ENCODE assay signal across 1 mouse cellular context in the genomic region with DNA sequence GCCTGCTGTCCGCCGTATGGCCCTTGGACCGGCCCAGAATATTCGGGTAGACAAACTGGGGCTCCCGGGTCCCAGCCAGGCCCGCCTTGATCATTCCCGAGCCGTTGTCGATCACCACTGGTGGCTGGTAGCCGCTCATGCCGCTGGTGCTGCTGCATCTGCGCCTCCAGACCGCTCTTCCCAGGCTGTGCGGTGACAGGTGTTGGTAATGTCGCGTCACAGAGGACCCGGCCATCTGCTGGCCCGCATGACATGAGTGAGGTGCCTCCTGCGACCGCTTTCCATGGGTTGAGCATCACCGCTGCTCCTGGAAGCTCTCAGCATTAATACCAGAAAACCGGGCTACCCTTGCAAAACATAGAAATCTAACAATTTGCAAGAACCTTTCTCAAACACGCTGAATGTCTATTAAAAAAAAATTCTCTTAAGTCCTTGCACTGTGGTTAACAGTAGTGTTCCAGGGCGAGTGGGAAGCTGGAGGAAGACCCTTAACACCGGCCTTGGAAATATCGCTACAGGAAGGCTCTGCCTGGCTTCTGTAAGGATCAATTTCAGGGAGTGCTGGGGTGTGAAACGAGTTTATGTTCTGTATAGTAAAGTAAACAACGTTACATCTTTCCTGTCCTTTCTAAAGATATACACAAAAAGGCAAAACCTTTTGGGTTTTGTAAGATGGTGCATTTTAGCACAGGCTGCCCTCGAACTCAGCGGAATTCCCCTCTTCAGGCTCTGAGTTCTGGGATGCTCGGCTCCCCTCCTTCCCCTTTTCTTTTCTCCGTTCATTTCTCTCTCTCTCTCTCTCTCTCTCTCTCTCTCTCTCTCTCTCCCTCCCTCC.
TF ChIP-seq lines count a peak whose summit lies in the region.

A gene (minus strand): TSS at position 229 of the 835 bp plus-strand sequence.

TF ChIP-seq in MEL, 35 proteins besides CTCF, POLR2A, EP300 and RAD21 (continued from another document):
- TF ChIP-seq HCFC1 (IDR thresholded peaks at IDR 0.05; ENCODE audit: low read depth, low read length) (0 out of 2 replicates have a peak, but pooled peaks have one; percentile 25), ETS1 (IDR thresholded peaks at IDR 0.05; ENCODE audit: low read depth, low read length) (no peak), TAL1 (IDR thresholded peaks at IDR 0.05; ENCODE audit: low read length) (no peak), JUND (IDR thresholded peaks at IDR 0.05; ENCODE audit: low read depth, low read length) (no peak), BHLHE40 (IDR thresholded peaks at IDR 0.05; ENCODE audit: borderline replicate concordance, low read depth, low read length) (no peak), USF1 (IDR thresholded peaks at IDR 0.05; ENCODE audit: low read depth, low read length) (no peak), POLR2AphosphoS2 (IDR thresholded peaks at IDR 0.05; ENCODE audit: low read length) (no peak), CHD2 (IDR thresholded peaks at IDR 0.05; ENCODE audit: low read length) (no peak), GABPA (IDR thresholded peaks at IDR 0.05; ENCODE audit: low read depth, low read length) (no peak)
